Mouse (Mus musculus) bone marrow macrophage, adult 2 months (primary cell): ENCODE results near the gene Tlr12. TPM values are rescaled to one million over a fixed set of nuclear protein-coding genes. Genes with fewer than 3 reads are reported as not detected.

ENCODE experiments used
- H3K27ac ChIP-seq: 2 replicates; pipeline ENCODE4 v1.5.1; 2012; ENCODE audit warnings: low read depth, low read length; ENCODE audit not compliant: insufficient read depth
- H3K4me1 ChIP-seq: 2 replicates; pipeline ENCODE4 v1.6.1; 2012; ENCODE audit warnings: low read length; ENCODE audit not compliant: control insufficient read depth, insufficient read depth
- H3K4me3 ChIP-seq: 2 replicates; pipeline ENCODE4 v1.5.1; 2012; ENCODE audit warnings: mild to moderate bottlenecking, low read length, moderate library complexity; ENCODE audit not compliant: insufficient read depth
- CTCF ChIP-seq: IDR thresholded peaks from 2 replicates; pipeline ENCODE4 v1.5.1; 2012; ENCODE audit warnings: low read depth, mild to moderate bottlenecking, low read length, moderate library complexity
- POLR2A ChIP-seq: IDR thresholded peaks from 2 replicates; pipeline ENCODE4 v1.6.1; 2012; ENCODE audit warnings: mild to moderate bottlenecking, low read depth, low read length, borderline replicate concordance
- polyA plus RNA-seq: library from polyadenylated mRNA; stranded (reverse); fragments of >200 nt; gene quantifications from 2 replicates; pipeline ENCODE4 v1.2.4, GENCODE M21; 2012; ENCODE audit not compliant: missing spikeins, insufficient read depth, insufficient read length

Gene Tlr12
- polyA plus RNA-seq, 1 experiment, result not detected

- no peak overlapping the region for H3K27ac ChIP-seq
- no peak overlapping the region for H3K4me3 ChIP-seq
- no peaks in the 10 kb centered on the region for H3K4me1 ChIP-seq
- TF ChIP-seq POLR2A, result no peak
- no peak for TF ChIP-seq CTCF
Measured at GRCm38 (mm10) chr4:128648567-128649255, 30.3 kb upstream of the Tlr12 start.

- no peaks in the 10 kb centered on the region for H3K4me1 ChIP-seq
- TF ChIP-seq CTCF (no peak), POLR2A (no peak)
Measured at GRCm38 (mm10) chr4:128646762-128647161, 28.3 kb upstream of the Tlr12 start.

DNA sequence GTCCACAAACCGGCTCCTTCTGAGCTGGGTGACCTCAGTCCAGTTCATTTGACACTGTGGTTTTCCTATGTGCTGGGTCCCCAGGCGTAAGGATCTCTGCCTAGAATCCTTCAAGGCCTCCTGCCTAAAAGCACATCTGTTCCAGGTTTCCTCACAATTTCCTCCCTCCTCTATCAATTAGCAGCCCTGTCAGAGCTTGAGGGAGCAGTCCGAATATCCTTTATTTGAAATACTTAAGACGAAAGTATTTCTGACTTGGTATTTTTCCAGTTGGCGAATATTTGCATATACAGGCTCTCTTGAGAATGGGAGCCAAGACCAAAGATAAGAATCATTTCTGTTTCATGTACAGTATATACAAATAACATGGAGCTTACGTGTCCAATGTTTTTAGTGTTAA is 27.5 kb upstream of the Tlr12 start:
- TF ChIP-seq POLR2A (no peak), CTCF (no peak)
- Histone ChIP-seq H3K27ac (no peak overlapping the region), H3K4me3 (no peak overlapping the region), H3K4me1 (no peaks in the 10 kb centered on the region)

More at GRCm38 (mm10) chr4:128646762-128647161, 28.3 kb upstream of the Tlr12 start:
- no peak overlapping the region for H3K27ac ChIP-seq
- H3K4me3 ChIP-seq, result no peak overlapping the region

- TF ChIP-seq CTCF (no peak), POLR2A (no peak)
- no peak overlapping the region for H3K4me3 ChIP-seq
- no peak overlapping the region for H3K27ac ChIP-seq
- no peaks in the 10 kb centered on the region; the same call in 1 of the 2 replicates for H3K4me1 ChIP-seq
Measured at GRCm38 (mm10) chr4:128641766-128642717, 23.6 kb upstream of the Tlr12 start.

DNA sequence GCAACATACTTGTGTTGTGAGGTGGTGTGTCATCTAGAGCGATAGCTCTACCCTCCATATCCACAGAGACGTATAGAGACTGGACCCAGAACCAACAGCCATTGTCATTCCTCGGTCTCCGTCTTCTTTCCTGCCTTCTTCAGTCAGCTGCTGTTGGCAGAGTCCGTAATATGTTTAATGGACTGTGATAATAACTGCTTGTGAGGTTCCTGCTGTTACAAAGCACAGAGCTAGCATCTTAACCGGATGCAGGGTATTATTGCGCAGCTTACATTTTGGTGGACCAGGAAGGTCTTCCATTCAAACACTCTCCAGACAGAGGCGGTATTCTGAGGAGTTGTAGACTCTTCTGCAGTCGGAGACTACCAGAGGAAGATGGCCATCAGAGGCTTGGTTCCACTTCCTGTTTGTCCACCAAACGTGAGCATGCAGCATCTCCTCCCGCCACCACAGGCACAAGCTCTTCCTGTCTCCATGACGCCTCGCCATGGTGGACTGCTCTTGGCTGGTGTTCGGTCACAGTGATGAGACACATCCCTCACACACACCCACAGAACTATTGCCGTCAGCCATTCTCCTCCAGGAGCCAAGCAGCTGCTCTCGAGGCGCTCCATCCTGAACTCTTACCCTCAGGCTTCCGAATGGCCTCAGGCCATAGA is 20.0 kb upstream of the Tlr12 start:
- H3K4me3 ChIP-seq, result no peak overlapping the region
- H3K4me1 ChIP-seq, result no peaks in the 10 kb centered on the region; the same call in 1 of the 2 replicates
- TF ChIP-seq CTCF (no peak), POLR2A (no peak)
- H3K27ac ChIP-seq, result no peak overlapping the region

GRCm38 (mm10) chr4:128637250-128637649 is 18.8 kb upstream of the Tlr12 start:
- H3K4me3 ChIP-seq, result no peak overlapping the region
- H3K4me1 ChIP-seq, result no peaks in the 10 kb centered on the region; the same call in 1 of the 2 replicates
- TF ChIP-seq POLR2A (no peak), CTCF (no peak)
- no peak overlapping the region for H3K27ac ChIP-seq

DNA sequence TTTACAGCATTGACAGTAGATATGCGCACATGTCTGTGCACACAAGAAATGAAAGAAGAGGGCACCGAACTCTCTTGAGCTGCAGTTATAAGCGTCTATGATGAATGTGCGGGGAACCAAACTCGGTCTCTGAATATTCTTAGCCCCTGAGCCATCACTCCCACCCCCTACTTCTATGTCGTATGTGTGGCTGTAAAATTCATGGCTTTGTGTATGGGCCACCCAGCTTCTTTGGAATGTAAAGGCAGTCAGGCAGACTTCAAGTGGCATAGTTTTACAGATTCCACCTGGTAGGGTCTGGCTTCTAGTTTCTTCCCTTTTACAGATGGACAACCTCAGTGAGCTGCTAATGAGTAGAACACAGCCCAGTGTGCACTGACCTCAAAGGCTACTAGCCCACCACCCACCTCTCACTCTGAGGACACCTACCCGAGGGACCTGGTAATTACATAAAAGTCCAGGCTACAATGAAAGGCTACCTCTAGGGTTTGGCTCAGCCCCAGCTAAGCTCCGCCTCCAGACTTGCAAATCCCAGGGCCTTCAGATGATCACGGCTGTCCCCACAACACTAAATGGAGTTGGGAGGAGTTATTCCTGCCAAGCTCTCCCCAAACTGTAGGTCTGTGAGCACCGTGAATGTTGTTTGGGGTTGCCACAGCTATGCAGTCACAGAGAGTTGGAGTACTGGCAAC is 17.6 kb upstream of the Tlr12 start:
- Histone ChIP-seq H3K27ac (no peak overlapping the region), H3K4me3 (no peak overlapping the region), H3K4me1 (no peaks in the 10 kb centered on the region; the same call in 1 of the 2 replicates)
- TF ChIP-seq CTCF, result no peak
- no peak for TF ChIP-seq POLR2A

- H3K27ac ChIP-seq, result no peak overlapping the region
- H3K4me1 ChIP-seq, result no peaks in the 10 kb centered on the region; the same call in 1 of the 2 replicates
- TF ChIP-seq CTCF (no peak), POLR2A (no peak)
- no peak overlapping the region for H3K4me3 ChIP-seq
Measured at GRCm38 (mm10) chr4:128635451-128635850, 17.0 kb upstream of the Tlr12 start.

GRCm38 (mm10) chr4:128621109-128621508 is 2.7 kb upstream of the Tlr12 start:
- H3K4me3 ChIP-seq, result no peak overlapping the region
- peaks cover 12% of the 10 kb centered on the region for H3K4me1 ChIP-seq
- TF ChIP-seq POLR2A (no peak), CTCF (no peak)
- H3K27ac ChIP-seq, result no peak overlapping the region
